Mouse (Mus musculus): ENCODE measurements at regions not wholly inside any gene's neighbourhood (a gene's known extent, or its start where the extent isn't known, plus 50 kb on each side); places are given as distances from the start of the nearest gene placed in this dataset.

DNA sequence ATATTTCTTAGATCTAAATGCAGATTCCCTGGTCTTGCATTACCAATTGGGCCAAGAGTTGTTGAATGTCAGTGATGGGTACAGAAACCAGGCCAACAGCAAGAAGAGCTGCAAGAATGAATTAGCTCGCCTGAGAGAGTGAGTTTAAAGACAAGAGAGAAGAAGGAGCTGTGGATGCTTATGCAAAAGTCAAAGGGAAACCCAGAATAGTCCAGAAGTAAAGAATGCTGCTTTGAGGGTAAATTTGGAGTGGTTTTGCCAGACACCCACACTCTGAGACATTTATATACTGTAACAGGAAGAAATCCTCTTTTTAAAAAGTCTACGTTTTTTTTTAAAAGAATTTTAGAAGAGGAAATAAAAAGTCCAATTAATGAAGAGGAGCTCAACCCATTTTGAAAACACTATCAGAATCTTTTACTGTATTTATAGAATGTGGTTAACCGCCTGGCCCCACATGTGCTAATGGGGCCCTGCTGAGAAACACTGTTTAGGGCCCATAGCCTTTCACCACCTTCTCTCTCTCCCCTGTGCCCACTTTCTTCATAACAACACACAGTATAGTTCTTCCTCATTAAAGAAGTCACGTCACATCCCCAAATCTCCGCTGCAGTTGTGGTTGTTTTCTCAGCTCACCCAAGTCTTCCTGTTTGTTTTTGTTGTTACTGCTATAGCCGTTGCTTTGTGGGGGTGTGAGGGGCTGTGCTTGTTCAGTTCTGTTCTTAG lies 158.0 kb upstream of the Cited2 start:
- DNase-seq (no peak), ATAC-seq (no peak)
- no peak overlapping the region for H3K27ac ChIP-seq (ENCODE audit: low read depth, low read length)
- no peaks in the 10 kb centered on the region for H3K27me3 ChIP-seq (ENCODE audit: insufficient read depth, low read length)
- no peaks in the 10 kb centered on the region for H3K36me3 ChIP-seq (ENCODE audit: insufficient read depth)
- H3K9me3 ChIP-seq (ENCODE audit: low read length), result no peaks in the 10 kb centered on the region
- H3K9ac ChIP-seq, result no peak overlapping the region
- no peak overlapping the region for H3K4me3 ChIP-seq (ENCODE audit: low read depth, low read length)
- TF ChIP-seq CTCF (IDR thresholded peaks at IDR 0.05; ENCODE audit: low read depth), result no peak
- H3K4me2 ChIP-seq (ENCODE audit: low read depth), result no peak overlapping the region
- H3K4me1 ChIP-seq (ENCODE audit: insufficient read depth), result no peaks in the 10 kb centered on the region
- 69% methylated on average over 6 of the region's 6 CpGs for WGBS

DNA sequence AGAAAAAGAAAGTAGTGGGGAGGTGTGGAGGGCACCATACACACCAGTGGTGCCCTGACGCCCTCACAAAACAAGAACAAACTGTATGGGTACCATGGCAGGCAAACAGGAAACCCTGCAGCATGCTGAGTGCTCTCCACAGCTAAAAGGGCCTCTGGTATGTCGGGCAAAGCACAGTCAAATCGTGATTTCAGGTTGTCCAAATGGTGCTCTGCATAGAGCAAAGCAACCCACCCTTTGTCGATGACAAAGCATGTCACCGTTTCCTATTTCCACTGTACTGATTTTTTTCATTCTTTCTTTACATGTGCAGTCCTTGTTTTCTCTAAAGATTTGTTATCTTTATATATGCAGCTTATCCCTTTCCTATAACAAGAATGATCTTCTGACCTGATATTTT lies 156.0 kb upstream of the Cited2 start:
- no peak overlapping the region for H3K27ac ChIP-seq (ENCODE audit: low read depth, low read length)
- TF ChIP-seq CTCF (IDR thresholded peaks at IDR 0.05; ENCODE audit: low read depth), result no peak
- no peaks in the 10 kb centered on the region for H3K9me3 ChIP-seq (ENCODE audit: low read length)
- 92% methylated on average over 5 of the region's 5 CpGs for WGBS
- no peak overlapping the region for H3K9ac ChIP-seq
- no peak overlapping the region for H3K4me2 ChIP-seq (ENCODE audit: low read depth)
- H3K4me3 ChIP-seq (ENCODE audit: low read depth, low read length), result no peak overlapping the region
- DNase-seq (no peak), ATAC-seq (no peak)
- H3K4me1 ChIP-seq (ENCODE audit: insufficient read depth), result no peaks in the 10 kb centered on the region
- no peaks in the 10 kb centered on the region for H3K27me3 ChIP-seq (ENCODE audit: insufficient read depth, low read length)
- H3K36me3 ChIP-seq (ENCODE audit: insufficient read depth), result no peaks in the 10 kb centered on the region

DNA sequence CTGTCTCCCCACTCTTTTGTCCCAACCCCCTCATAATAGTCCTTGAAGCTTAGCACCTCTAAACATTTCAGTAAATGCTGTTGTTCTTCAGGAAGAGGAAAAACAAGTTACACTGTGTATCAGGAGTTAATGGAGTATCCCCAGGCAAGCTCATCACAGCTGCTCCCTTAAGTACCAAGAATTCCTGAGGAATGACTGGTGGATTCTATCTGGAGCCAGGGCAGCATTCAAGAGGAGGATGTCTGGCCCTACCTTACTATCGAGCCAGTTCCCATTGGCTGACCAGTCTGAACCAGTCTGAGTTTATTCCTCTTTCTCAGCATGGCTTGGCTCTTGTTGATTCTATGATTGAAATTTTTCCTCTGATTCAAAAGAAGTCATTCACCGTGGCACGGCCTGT lies 155.4 kb upstream of the Cited2 start:
- no peaks in the 10 kb centered on the region for H3K36me3 ChIP-seq (ENCODE audit: insufficient read depth)
- H3K9ac ChIP-seq, result no peak overlapping the region
- H3K27me3 ChIP-seq (ENCODE audit: insufficient read depth, low read length), result no peaks in the 10 kb centered on the region
- no peak for ATAC-seq
- no peak overlapping the region for H3K4me2 ChIP-seq (ENCODE audit: low read depth)
- H3K27ac ChIP-seq (ENCODE audit: low read depth, low read length), result no peak overlapping the region
- DNase-seq, result no peak
- H3K4me1 ChIP-seq (ENCODE audit: insufficient read depth), result no peaks in the 10 kb centered on the region
- no peak overlapping the region for H3K4me3 ChIP-seq (ENCODE audit: low read depth, low read length)
- TF ChIP-seq CTCF (IDR thresholded peaks at IDR 0.05; ENCODE audit: low read depth), result no peak
- WGBS, result 90% methylated on average over 3 of the region's 3 CpGs
- H3K9me3 ChIP-seq (ENCODE audit: low read length), result no peaks in the 10 kb centered on the region

DNA sequence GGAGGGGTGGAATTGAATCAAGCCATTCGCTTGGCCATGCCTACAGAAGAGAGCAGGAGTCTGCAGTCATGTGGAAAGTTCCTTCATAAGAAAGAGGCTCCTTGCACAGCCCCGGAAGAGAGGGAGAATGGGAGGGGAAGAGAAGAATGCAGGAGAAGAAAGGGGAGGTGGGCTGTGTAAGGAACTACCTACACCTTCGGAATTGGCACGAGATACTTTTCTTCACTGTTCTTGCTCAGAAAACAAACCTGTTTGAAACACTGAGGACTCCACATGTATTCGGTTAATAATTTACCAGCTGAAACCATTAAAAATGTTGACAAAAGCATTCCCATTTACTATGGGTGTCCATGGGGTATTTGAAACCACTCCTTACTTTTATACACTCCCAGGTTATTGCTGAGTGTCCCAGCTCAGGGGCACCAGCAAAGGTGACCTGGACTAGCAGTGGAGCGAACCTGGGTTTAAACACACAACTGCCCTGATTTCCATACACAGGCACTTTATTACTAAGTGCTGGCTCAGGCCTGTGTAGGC lies 153.4 kb upstream of the Cited2 start:
- no peaks in the 10 kb centered on the region for H3K4me1 ChIP-seq (ENCODE audit: insufficient read depth)
- H3K36me3 ChIP-seq (ENCODE audit: insufficient read depth), result no peaks in the 10 kb centered on the region
- no peak for ATAC-seq
- H3K9me3 ChIP-seq (ENCODE audit: low read length), result no peaks in the 10 kb centered on the region
- no peak for DNase-seq
- H3K27me3 ChIP-seq (ENCODE audit: insufficient read depth, low read length), result no peaks in the 10 kb centered on the region
- H3K4me2 ChIP-seq (ENCODE audit: low read depth), result no peak overlapping the region
- H3K9ac ChIP-seq, result no peak overlapping the region
- no peak for TF ChIP-seq CTCF (IDR thresholded peaks at IDR 0.05; ENCODE audit: low read depth)
- no peak overlapping the region for H3K27ac ChIP-seq (ENCODE audit: low read depth, low read length)
- WGBS, result 89% methylated on average over 6 of the region's 6 CpGs
- no peak overlapping the region for H3K4me3 ChIP-seq (ENCODE audit: low read depth, low read length)

DNA sequence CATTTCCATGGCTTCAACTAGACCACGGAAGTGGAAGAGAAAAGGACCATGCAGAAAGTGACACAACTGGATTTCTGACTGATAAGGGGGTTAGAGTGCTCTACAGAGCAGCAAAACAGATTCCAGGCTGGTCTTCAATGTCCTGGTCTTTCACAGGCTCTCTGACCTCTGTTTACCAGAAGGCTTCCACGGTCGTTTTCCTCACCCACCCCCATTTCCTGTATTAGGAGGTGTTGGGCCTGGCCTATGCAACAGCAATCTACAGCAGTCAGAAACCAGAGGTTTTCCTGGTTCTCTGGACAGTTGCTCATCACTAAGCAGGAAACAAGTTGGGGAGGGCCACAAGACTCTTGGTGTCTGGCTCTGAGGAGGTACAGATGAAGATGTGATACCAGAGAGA lies 148.1 kb upstream of the Cited2 start:
- Histone ChIP-seq H3K4me2 (ENCODE audit: low read depth) (no peak overlapping the region), H3K9ac (no peak overlapping the region), H3K36me3 (ENCODE audit: insufficient read depth) (no peaks in the 10 kb centered on the region), H3K4me1 (ENCODE audit: insufficient read depth) (no peaks in the 10 kb centered on the region), H3K4me3 (ENCODE audit: low read depth, low read length) (no peak overlapping the region), H3K27ac (ENCODE audit: low read depth, low read length) (no peak overlapping the region), H3K27me3 (ENCODE audit: insufficient read depth, low read length) (no peaks in the 10 kb centered on the region), H3K9me3 (ENCODE audit: low read length) (no peaks in the 10 kb centered on the region)
- 72% methylated on average over 3 of the region's 3 CpGs for WGBS
- ATAC-seq (no peak), DNase-seq (no peak)
- no peak for TF ChIP-seq CTCF (IDR thresholded peaks at IDR 0.05; ENCODE audit: low read depth)

DNA sequence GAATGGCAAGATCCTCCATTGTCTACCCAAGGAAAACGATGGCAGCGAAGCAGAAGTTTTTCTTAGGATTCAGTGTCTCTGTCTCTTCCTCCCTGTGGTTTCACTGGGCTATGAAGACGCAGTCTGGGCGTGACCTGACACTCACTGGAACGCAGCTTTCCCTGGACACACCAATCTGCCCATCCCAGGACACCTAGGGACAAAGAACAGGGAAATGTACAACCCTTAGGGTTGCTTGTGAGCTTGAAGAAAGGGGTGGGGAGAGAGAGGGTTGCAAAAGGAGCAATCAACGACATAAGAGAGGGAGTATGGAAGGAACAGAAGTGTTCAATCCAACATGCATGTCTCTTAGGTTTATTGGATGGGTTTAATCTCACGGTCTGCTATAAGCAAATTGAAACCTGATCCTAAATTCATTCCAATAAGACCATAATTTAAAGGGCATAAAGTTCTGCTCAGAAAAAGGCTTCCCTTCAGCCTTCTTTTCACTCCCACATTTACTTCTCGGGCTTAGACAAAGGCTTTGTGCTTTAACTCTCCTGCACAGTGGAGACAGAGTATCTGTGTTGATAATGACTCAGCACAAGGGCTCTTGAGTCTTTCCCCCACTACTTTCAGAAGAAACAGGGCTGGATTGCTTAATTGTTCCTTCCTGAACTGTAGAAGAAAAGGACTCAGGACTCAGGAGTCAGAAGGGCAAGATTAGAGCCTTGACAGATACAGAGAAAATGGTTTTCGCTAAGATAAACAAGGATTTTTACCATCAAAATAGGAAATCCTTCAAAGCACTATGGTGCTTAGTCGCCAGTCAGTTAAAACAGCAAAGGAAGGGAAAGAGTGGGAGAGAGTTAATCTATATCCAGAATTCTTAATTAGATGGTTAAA lies 147.3 kb upstream of the Cited2 start:
- Histone ChIP-seq H3K27me3 (ENCODE audit: insufficient read depth, low read length) (no peaks in the 10 kb centered on the region), H3K36me3 (ENCODE audit: insufficient read depth) (no peaks in the 10 kb centered on the region), H3K4me1 (ENCODE audit: insufficient read depth) (no peaks in the 10 kb centered on the region), H3K27ac (ENCODE audit: low read depth, low read length) (no peak overlapping the region), H3K9me3 (ENCODE audit: low read length) (no peaks in the 10 kb centered on the region), H3K9ac (no peak overlapping the region), H3K4me2 (ENCODE audit: low read depth) (no peak overlapping the region), H3K4me3 (ENCODE audit: low read depth, low read length) (no peak overlapping the region)
- WGBS, result 32% methylated on average over 10 of the region's 10 CpGs
- ATAC-seq (no peak), DNase-seq (no peak)
- no peak for TF ChIP-seq CTCF (IDR thresholded peaks at IDR 0.05; ENCODE audit: low read depth)

DNA sequence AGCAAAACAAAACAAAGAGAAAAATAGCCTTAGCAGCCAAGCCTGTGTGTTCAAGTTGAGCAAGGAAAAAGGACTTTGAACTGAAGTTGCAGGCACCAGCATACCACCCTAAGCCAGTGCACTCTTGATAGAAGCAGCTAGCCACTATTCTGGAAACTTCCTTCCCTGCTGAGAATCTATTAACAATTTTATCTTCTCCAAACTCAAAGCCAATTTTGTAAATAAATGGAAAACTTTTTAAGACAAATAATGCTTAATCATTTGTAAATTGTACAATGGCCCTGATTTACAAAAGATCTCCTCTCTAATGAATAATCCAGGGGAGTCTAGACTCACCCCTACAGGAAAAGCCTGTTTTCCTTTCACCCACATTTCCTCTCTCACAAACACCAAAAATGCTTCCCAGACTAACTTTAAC lies 146.7 kb upstream of the Cited2 start:
- Histone ChIP-seq H3K27me3 (ENCODE audit: insufficient read depth, low read length) (no peaks in the 10 kb centered on the region), H3K36me3 (ENCODE audit: insufficient read depth) (no peaks in the 10 kb centered on the region), H3K9me3 (ENCODE audit: low read length) (no peaks in the 10 kb centered on the region), H3K9ac (no peak overlapping the region), H3K4me3 (ENCODE audit: low read depth, low read length) (no peak overlapping the region), H3K27ac (ENCODE audit: low read depth, low read length) (no peak overlapping the region), H3K4me2 (ENCODE audit: low read depth) (no peak overlapping the region), H3K4me1 (ENCODE audit: insufficient read depth) (no peaks in the 10 kb centered on the region)
- DNase-seq (no peak), ATAC-seq (no peak)
- TF ChIP-seq CTCF (IDR thresholded peaks at IDR 0.05; ENCODE audit: low read depth), result no peak

All from forebrain, postnatal 0 days (tissue).